Mouse (Mus musculus) adrenal gland, adult 10 weeks (tissue): Measurements from ENCODE around the gene Hmgcs1. TPM values are rescaled to one million over a fixed set of nuclear protein-coding genes. Genes with fewer than 3 reads are reported as not detected.

Source experiments
- polyA plus RNA-seq: library from polyadenylated mRNA; stranded (reverse); fragments of 350-450 nt; fragmentation: Illumina TruSeq; extraction: RNeasy Lipid Tissue Mini Kit (QIAGEN cat#74804); gene quantifications from one replicate; pipeline ENCODE4 v1.2.3, GENCODE M21; 2014; ENCODE audit warnings: low read depth, low replicate concordance

The Hmgcs1 gene
- 511 TPM for polyA plus RNA-seq

GRCm38 (mm10) chr13:119690039-119690728 lies at the start of gene Hmgcs1:
Gene Hmgcs1, plus strand, starts transcription at chr13:119690379.

GRCm38 (mm10) chr13:119755681-119756471 lies 65.7 kb downstream of the Hmgcs1 start, which contains the start of gene Nim1k:
Gene Nim1k, minus strand, starts transcription at chr13:119755882.

Other genes with a start within 250 kb of the Hmgcs1 start
- gene 4833420G17Rik, start 227.6 kb upstream of the Hmgcs1 start, polyA plus RNA-seq: 46.3 TPM
- gene Tmem267, start 202.3 kb upstream of the Hmgcs1 start, polyA plus RNA-seq: 67.2 TPM
- gene 3110070M22Rik, start 202.0 kb upstream of the Hmgcs1 start, polyA plus RNA-seq: 1.3 TPM
- 2.6 TPM for gene Ccl28, start 66.6 kb upstream of the Hmgcs1 start, polyA plus RNA-seq
- 5.5 TPM for gene Nim1k, start 65.5 kb downstream of the Hmgcs1 start, polyA plus RNA-seq
- 107 TPM for gene Zfp131, start 100.5 kb downstream of the Hmgcs1 start, polyA plus RNA-seq
- gene AF067063, start 139.8 kb downstream of the Hmgcs1 start, polyA plus RNA-seq: not detected
- gene D13Ertd608e, start 145.6 kb downstream of the Hmgcs1 start, polyA plus RNA-seq: not detected
- not detected for gene Tcstv1, start 204.4 kb downstream of the Hmgcs1 start, polyA plus RNA-seq
- gene Gm21761, start 238.9 kb downstream of the Hmgcs1 start, polyA plus RNA-seq: not detected